ENCODE assay signal across 20 mouse cellular contexts in genomic region chr1:190869996-190870395, GRCm38 (mm10).
"Had no signal": no experiment of that assay in that cellular context is flagged by ENCODE, and none has a peak within 500 bp of the region (broad histone marks: within the 10 kb centered on the region; RNA-seq: fewer than 3 reads in every experiment).

No protein-coding gene starts in this region.

- H3K4me1 ChIP-seq: limb, embryonic 10.5 days; limb, embryonic 13.5 days; lung, embryonic 15.5 days; stomach, embryonic 15.5 days had no signal

- H3K27me3 ChIP-seq: limb, embryonic 13.5 days; lung, embryonic 15.5 days; stomach, embryonic 15.5 days had no signal

- H3K4me2 ChIP-seq: limb, embryonic 13.5 days; lung, embryonic 15.5 days; midbrain, embryonic 11.5 days; stomach, embryonic 15.5 days had no signal

- DNase-seq: kidney, adult 11 months; kidney, adult 8-10 months; kidney, postnatal 14 days; kidney, postnatal 4 days; lung, adult 18-20 months; lung, postnatal 10 days; lung, postnatal 36 days; midbrain, embryonic 14.5 days; right cerebral cortex, adult 18-20 months; right cerebral cortex, postnatal 14 days; right cerebral cortex, postnatal 4 days; spleen, adult 18-20 months; thymus, adult 18-20 months; thymus, postnatal 36 days had no signal

- H3K36me3 ChIP-seq: stomach, embryonic 15.5 days had no signal

- ATAC-seq: hindbrain, embryonic 16.5 days had no signal

- H3K9me3 ChIP-seq: limb, embryonic 10.5 days; limb, embryonic 13.5 days; lung, embryonic 15.5 days; stomach, embryonic 15.5 days had no signal

- H3K9ac ChIP-seq: limb, embryonic 13.5 days; lung, embryonic 15.5 days; stomach, embryonic 15.5 days had no signal

- H3K27ac ChIP-seq: limb, embryonic 10.5 days; limb, embryonic 13.5 days; lung, embryonic 15.5 days; stomach, embryonic 15.5 days had no signal

- H3K4me3 ChIP-seq: limb, embryonic 10.5 days; limb, embryonic 13.5 days; lung, embryonic 15.5 days; stomach, embryonic 15.5 days had no signal
